Mouse (Mus musculus) 3T3-L1 (cell line): ENCODE measurements at regions not wholly inside any gene's neighbourhood (a gene's known extent, or its start where the extent isn't known, plus 50 kb on each side); places are given as distances from the start of the nearest gene placed in this dataset.
A peak's percentile ranks its signal among the peaks of the same experiment; 100 is the strongest.
"Not testable (repeated sequence)": the region's sequence is repeated elsewhere in the genome, so short reads cannot be mapped to it uniquely, and the experiment has no call there.

Source experiments
- DNase-seq: peaks from one replicate; pipeline ENCODE4 v3.0.0-alpha.2; 2015; ENCODE audit warnings: low read depth, low spot score

DNA sequence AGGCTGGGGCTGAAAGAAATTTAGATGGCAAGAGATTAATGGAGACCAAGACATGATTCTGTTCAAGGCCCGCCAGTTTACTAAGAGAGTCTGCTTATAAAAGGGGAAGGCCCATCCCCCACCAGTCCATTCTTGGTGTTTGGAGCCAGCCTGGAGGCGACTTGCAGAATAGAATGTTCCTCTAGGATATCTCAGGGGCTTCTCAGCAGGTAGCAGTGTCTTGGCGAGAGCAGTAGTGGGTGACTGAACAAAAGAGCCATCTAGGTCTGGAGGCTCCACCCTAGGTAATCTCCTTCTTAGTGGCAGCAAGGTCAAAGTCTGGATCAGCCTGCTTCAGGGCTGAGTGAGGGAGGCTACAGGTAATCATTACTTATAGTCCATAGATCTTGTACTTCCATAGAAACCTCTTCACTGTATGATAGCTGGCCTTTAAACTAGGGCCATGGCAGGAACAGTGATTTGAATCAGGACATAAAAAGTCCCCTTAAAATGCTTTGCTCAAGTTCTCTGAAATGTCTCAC, 166.0 kb upstream of the Gm5538 start:
- not testable (repeated sequence) for DNase-seq

GRCm38 (mm10) chr3:59542621-59543020, 187.0 kb upstream of the Gm5538 start:
- DNase-seq = no peak

GRCm38 (mm10) chr3:59540547-59540946, 189.0 kb upstream of the Gm5538 start:
- DNase-seq = not testable (repeated sequence)

DNA sequence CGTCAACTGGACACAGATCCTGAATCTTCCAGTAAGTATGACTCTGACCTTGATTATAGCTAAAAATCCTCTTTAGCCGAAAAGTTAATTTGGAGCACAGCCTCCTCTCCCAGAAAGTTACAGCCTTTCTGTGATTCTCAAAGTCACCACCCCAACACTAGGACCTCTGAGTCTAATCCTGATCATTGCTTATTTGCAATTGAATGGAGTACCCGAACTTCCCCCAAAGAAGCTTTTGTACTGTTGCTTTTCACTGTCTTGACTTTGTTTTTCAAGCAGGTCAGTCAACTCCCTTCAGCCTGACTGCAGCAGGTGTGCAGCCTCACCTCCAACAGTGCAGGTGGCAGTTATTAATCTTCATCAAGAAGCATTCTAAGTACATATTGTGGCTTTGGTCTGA, 189.7 kb upstream of the Gm5538 start:
- not testable (repeated sequence) for DNase-seq

GRCm38 (mm10) chr3:59531311-59531834, 187.2 kb upstream of the Igsf10 start:
- no peak for DNase-seq

- DNase-seq = no peak
These were observed 186.6 kb upstream of the Igsf10 start for GRCm38 (mm10) chr3:59530592-59531310.

- DNase-seq = no peak
These were observed 176.6 kb upstream of the Igsf10 start for GRCm38 (mm10) chr3:59520766-59521165.

DNA sequence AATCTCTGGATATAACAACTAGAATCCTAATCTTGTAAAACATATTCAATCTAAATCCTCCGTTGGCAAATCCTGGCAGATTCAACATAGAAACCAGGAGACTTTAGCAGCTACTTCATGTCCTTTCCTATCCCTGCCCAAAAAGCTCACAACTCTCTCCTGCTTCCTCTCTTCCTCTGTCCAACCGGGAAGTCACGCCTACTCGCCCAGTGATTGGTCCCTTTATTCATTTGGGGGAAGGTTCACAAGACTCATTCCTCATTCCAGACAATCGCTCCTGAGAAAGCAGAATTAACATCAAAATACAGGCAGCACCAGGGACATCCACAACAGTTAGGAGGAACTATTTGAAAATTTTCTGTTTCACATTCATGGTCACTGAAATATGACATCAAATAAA, 133.9 kb upstream of the Igsf10 start:
- no peak for DNase-seq

GRCm38 (mm10) chr3:59477441-59478061, 133.4 kb upstream of the Igsf10 start:
- no peak for DNase-seq

- DNase-seq = peak; percentile 64
These were observed 124.8 kb upstream of the Igsf10 start for GRCm38 (mm10) chr3:59468956-59469355.

DNA sequence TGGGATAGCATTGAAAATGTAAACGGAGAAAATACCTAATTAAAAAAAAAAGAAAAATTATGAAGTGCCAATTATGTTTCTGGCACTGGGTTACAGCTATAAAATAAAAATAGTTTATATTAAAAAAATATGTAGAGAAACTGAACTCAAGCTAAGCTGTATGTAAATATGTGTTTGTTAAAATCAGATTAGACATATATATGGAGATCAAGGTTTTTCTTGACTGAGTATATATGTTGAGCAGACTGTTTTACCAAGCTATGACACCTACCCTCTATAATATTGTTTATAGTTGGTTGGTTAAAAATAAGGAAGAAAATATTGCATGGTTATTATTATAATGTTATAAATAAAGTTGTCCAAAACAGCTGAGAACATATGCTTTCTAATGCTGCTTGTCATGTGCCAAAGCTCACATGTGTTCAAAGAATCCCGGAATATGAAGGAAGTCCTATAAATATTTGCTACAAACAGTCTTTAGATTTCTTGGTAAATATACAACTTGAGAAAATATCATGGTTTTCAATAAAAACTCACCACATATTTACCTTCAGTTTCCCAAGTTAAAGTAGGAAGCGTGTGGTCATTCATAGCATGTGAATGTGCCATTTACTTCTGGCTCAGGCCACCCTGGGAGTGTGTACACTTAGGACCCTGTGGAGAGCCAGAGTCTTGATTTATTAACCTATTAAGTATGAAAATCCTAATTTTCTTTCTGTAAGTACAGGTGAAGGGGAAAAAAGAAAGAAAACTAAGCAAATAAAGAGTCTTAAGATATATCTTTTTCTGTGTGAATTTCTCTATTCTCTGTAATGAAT, 118.4 kb upstream of the Igsf10 start:
- DNase-seq = no peak

DNA sequence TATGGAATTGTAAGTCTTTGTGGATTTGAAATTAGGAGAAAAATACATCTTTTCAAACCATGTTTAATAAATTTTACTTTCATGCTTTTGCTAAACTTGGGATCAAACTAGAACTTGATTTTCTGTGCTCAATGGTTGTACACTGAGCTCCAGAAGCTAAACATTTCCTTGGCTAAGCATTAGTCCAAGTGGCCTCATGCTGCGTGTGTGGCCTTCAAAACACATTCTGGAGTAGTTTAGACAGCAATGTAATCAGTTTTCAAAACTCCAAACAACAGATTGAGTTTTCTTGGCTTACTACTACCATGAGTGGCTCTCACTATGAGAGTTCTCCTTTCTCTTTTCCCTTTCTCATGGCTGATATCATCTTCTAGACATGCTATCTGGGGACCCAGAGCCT, 112.7 kb upstream of the Igsf10 start:
- DNase-seq = no peak

DNA sequence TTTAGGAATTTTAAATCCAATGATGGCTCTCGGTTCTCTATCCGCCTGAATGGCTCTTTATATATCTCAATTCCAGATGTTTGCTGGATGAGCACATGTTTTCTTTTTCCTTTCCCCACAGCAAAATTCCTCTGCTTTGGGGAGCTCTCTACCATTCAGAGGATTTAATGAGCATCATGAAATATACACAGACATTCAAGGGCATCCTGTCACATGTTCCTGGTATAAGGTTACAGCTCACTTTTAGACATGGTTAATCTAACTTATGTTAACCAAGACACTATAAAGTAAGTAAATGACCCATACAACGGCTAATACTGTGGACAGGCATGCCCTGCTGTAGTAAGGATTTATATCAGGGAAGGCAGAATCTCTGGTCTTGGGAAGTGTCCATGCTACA, 106.9 kb upstream of the Igsf10 start:
- peak; percentile 11 for DNase-seq

- DNase-seq = no peak
These were observed 79.4 kb upstream of the Igsf10 start for GRCm38 (mm10) chr3:59423621-59424020.

DNA sequence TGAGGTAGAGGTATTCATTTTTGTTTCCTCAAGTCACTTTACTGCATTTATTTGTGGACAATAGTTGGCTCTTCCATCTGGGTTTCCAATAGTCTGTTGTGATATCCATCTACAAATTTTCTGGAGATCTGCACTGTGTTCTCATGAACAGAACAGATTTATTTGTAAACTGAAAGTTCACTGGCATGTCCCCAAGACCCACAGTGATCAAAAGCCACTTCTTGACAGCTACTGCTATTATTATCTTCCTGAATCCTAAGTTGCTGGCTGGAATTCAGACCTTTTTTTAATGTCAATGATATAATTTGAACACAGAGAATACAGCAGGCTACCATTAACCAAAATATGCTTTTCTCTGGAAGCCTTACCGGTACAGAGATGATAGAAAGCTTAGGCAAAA, 64.9 kb upstream of the Igsf10 start:
- DNase-seq = no peak

DNA sequence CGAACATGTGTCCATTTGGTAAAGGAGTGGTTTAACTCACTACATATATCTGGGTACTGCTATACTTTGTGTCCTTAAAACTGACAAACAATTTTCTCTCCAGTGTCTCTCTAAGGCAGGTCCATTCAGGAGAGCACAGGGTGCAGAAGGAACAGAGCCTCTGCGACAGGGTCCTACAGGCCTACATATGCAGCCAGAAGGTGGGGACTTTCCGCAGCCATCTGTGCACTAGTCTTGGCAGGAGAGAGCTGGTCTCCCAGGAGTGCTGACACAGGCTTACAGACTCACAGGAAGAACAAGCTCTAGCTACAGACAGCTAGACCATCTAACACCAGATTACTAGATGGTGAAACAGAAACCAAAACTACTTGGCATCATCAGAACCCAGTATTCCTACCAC, 61.8 kb upstream of the Igsf10 start:
- DNase-seq = peak; percentile 35

DNA sequence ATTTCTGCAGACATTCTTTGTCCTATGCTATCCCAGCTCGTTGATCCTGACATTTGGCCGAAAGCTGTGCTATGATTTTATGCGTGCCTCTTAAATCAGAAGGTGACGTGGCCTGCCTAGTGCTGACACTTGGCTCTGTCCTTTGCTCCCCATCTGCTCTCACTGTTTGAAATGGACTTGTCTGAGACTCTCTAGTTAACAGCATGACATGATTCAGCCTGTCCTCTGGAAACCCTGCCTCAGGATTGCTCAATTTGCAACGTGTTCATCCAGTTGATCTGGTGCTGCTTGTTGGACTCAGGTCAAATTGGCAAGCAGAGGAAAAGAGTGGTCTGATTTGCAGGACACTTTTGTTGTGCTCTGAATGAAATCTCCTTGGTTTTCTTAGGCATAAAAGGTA, 57.7 kb upstream of the Igsf10 start:
- DNase-seq = peak; percentile 59

DNA sequence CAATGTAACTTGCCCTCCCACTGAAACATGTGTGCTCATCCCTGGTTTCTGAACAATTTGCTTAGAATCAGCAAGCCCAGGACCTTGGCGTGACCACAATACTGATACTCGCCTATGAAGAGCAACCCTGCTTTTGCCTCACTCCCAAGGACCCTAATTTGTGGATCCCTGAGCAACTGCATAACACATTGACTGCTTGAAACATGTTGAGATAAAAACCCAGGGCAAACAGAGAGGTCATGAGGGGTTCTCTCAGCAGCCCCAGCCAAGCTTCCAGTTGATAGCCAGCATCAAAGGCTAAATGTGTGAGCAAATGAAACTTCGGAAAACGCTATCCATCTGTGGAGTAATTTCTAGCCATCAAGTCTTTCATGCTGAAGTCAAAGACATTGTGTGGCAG, 57.2 kb upstream of the Igsf10 start:
- no peak for DNase-seq
